Mouse (Mus musculus) midbrain, embryonic 12.5 days (tissue): ENCODE data around the gene 4931428L18Rik. TPM values are rescaled to one million over a fixed set of nuclear protein-coding genes. Genes with fewer than 3 reads are reported as not detected.

Experiments
- ATAC-seq: fragments of 200-750 bp; cut with Nextera tagmentation; 2 replicates; pipeline ENCODE4 v1.8.0; 2017; ENCODE audit warnings: low read depth, moderate TSS enrichment, moderate library complexity; ENCODE audit not compliant: low FRiP score
- H3K27ac ChIP-seq: fragments of 300-500 bp; sonication (generic); replicated peaks from 2 replicates; pipeline ENCODE4 v1.5.1; 2016; ENCODE audit warnings: mild to moderate bottlenecking
- H3K27me3 ChIP-seq: fragments of 300-500 bp; sonication (generic); 2 replicates; pipeline ENCODE4 v1.6.1; 2016; ENCODE audit warnings: mild to moderate bottlenecking
- H3K36me3 ChIP-seq: fragments of 300-500 bp; sonication (generic); 2 replicates; pipeline ENCODE4 v1.6.1; 2016
- H3K4me1 ChIP-seq: fragments of 300-500 bp; sonication (generic); 2 replicates; pipeline ENCODE4 v1.6.1; 2016
- H3K4me2 ChIP-seq: fragments of 300-500 bp; sonication (generic); replicated peaks from 2 replicates; pipeline ENCODE4 v1.6.1; 2016; ENCODE audit warnings: mild to moderate bottlenecking, moderate library complexity
- H3K4me3 ChIP-seq: fragments of 300-500 bp; sonication (generic); 2 replicates; pipeline ENCODE4 v1.5.1; 2016; ENCODE audit warnings: mild to moderate bottlenecking
- H3K9ac ChIP-seq: fragments of 300-500 bp; sonication (generic); replicated peaks from 2 replicates; pipeline ENCODE4 v1.6.1; 2016; ENCODE audit warnings: mild to moderate bottlenecking, moderate library complexity
- H3K9me3 ChIP-seq: fragments of 300-500 bp; sonication (generic); 2 replicates; pipeline ENCODE4 v1.6.1; 2016; ENCODE audit warnings: mild to moderate bottlenecking
- WGBS: fragments of 180-500 bp; shearing (Covaris S2); methylation state at CpG from one replicate; pipeline ENCODE4 v1.1.7; 2016; 5-methylcytosine and 5-hydroxymethylcytosine counted together
- polyA plus RNA-seq: library from polyadenylated mRNA; unstranded; fragments of >200 nt; fragmentation: Nextera tagmentation; extraction: Ambion mirVana; gene quantifications from 2 replicates; pipeline ENCODE4 v1.2.1, GENCODE M21; 2016

The 4931428L18Rik gene
- polyA plus RNA-seq, 1 experiment from 2014 or later: not detected

GRCm38 (mm10) chr1:30948361-30948949 is 274.0 kb downstream of the 4931428L18Rik start:
- Histone ChIP-seq H3K9ac (peak overlapping the region; percentile 96), H3K9me3 (no peaks in the 10 kb centered on the region), H3K4me2 (peak overlapping the region; percentile 57), H3K36me3 (peaks cover 18% of the 10 kb centered on the region), H3K4me3 (peak overlapping the region; percentile 81), H3K27ac (peak overlapping the region; percentile 99), H3K27me3 (no peaks in the 10 kb centered on the region), H3K4me1 (peaks cover 19% of the 10 kb centered on the region)
- WGBS: under 1% methylated on average over 16 of the region's 16 CpGs
- ATAC-seq: no peak

Other genes starting within 250 kb of the 4931428L18Rik start
- not detected in 2 replicates for gene AC153137.1, start 244.7 kb downstream of the 4931428L18Rik start, polyA plus RNA-seq
- gene Lgsn, start 46.3 kb downstream of the 4931428L18Rik start, polyA plus RNA-seq: not detected in 2 replicates
- gene Pih1d3, start 154 bp upstream of the 4931428L18Rik start, polyA plus RNA-seq: not detected in 2 replicates